Mouse (Mus musculus): ENCODE measurements around the gene Stk31.
"Not testable (repeated sequence)": the region's sequence is repeated elsewhere in the genome, so short reads cannot be mapped to it uniquely, and the experiment has no call there.

Gene Stk31

GRCm38 (mm10) chr6:49395316-49395715, at the start of gene Stk31:
Stk31 (plus strand) TSS chr6:49395604.
- DNase-seq (ENCODE audit: low read depth, low spot score) = no peak

DNA sequence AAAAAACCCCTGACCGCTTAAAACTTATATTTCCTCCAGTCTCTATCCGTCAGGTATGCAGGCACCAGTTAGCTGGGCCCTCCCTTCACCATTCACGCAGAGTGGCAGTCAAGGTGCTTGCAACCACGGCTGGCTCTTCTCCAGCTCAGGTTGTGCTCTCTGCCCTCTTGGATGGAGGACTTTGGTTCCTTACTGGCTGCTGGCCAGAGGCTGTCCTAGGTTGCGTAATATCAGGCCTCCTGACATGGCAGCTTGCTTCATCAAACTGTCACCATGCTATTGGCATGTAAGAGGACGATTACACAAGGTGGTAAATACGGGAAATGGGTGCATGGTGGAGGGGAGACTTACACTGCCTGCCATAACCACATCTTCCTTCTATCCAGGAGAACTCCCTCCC, 45.6 kb upstream of the Stk31 start:
- no peak for DNase-seq (ENCODE audit: low read depth, low spot score)

DNA sequence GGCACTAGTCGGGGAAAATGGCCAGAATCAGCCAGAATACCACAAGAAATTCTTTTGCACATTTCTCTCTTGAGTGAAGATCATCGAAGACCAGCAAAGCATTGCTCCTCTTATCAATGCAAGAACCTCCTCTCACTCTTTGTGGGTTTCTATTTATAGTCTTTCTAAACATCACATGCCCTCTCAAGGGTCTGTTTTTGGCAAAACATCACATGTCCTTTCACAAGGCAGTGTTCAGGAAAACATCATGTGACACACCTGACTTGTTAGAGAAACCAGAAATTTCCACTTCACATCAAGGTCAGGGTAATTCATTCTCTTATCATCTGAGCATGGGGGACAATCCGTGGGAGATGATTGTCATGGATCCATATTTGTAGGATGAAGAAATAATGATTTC, 40.8 kb upstream of the Stk31 start:
- DNase-seq (ENCODE audit: low read depth, low spot score) = no peak

DNA sequence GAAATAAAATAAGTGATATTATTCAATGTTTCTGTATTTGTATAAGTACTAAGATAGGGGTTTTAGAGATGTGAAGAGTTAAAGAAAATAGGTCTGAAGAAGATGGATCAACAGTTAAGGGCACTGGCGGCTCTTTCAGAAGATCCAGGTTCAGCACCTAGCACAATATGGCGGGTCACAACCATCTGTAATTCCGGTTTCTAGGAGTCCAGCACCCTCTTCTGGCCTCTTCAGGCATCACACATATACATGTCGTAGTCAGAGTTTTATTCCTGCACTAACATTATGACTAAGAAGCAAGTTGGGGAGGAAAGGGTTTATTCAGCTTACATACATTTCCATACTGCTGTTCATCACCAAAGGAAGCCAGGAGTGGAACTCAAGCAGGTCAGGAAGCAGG, 40.2 kb upstream of the Stk31 start:
- DNase-seq (ENCODE audit: low read depth, low spot score) = no peak

GRCm38 (mm10) chr6:49360420-49360819, 35.0 kb upstream of the Stk31 start:
- DNase-seq (ENCODE audit: low read depth, low spot score) = no peak

DNA sequence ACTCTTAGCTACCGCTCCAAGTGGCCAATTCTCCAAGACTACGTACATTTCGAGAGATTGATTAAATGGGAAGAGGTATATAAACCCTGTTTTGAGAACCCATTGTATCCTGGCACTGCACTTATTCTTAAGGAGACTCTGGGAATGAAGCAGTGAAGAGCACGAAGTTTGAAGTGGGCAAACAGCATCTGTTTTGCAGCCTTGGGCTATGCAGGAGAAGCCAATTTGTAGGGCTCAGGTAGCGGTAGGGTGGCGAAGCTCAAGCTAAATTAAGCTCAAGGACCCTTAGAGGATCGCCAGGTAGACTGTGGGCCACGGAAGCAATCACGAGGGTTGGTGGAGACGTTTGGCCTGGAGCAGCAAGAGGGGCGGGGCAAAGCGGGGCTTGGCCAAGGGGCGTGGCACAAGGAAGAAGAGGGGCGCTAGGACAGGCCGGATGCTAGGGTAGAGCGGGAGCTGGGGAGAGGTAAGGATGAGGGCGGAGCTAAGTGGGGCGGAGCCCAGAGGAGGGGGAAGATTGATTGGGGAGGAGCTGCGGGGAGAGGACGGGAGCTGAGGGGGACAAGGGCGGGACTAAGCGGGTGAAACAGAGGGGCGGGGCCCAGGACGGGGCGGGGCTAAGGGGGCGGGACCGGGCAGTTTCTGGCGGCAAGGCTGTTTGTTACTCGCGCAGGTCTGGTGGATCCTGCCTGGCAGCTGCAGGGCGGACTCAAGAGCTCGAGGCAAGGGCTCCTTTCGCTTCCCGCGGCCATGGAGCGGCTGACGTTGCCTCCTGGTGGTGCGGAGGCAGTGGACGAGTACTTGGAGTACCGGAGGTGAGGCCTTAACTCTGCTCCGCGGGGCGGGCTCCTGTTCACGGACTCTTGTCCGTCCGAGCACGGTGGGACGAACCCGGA, 28.0 kb upstream of the Stk31 start, which contains the start of gene Fam221a:
TSS of gene Fam221a (plus strand) at position 581 of the 896 bp plus-strand sequence.
- peak; percentile 74 for DNase-seq (ENCODE audit: low read depth, low spot score)

GRCm38 (mm10) chr6:49368212-49368611, 27.2 kb upstream of the Stk31 start:
- DNase-seq (ENCODE audit: low read depth, low spot score) = no peak

- DNase-seq (ENCODE audit: low read depth, low spot score) = no peak
Measured at GRCm38 (mm10) chr6:49372705-49373104, 22.7 kb upstream of the Stk31 start.

- no peak for DNase-seq (ENCODE audit: low read depth, low spot score)
Measured at GRCm38 (mm10) chr6:49373943-49374342, 21.5 kb upstream of the Stk31 start.

DNA sequence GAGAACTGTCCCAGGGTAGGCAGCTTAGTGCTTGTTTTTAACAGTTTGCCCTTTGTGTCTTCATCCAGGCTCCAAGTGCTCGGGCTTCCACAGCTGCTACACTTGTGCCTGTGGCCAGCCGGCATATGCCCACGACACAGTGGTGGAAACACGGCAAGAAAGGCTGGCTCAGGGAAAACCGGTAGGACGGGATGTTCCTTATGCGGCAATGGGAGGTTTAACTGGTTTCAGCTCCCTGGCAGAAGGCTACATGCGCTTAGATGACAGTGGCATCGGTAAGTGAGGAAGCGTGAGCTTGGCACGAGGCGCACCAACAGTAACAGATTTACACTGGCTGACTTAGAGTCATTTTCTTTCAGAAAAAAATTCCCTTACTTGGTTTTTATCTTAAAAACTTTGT, 17.1 kb upstream of the Stk31 start:
- no peak for DNase-seq (ENCODE audit: low read depth, low spot score)

- no peak for DNase-seq (ENCODE audit: low read depth, low spot score)
Measured at GRCm38 (mm10) chr6:49394276-49394675, 1.1 kb upstream of the Stk31 start.

DNA sequence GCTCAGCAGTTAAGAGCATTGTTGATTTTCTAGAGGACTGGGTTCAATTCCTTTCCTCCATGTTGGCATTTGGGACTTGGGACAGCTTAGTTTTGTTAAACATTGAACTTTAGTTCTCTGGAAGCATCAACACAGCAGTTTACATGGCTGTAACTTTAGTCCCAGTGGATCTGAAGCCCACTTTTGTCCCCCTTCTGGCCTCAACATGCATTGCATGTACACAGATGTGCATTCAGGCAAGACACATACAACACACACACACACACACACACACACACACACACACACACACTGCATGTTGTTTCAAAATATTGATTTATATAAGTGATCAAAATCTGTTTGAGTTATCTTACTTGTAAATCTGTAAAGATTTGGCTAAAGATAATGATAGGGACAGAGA, 2.1 kb downstream of the Stk31 start:
- DNase-seq (ENCODE audit: low read depth, low spot score) = no peak

- DNase-seq (ENCODE audit: low read depth, low spot score) = no peak
Measured at GRCm38 (mm10) chr6:49398365-49398764, 3.0 kb downstream of the Stk31 start.

GRCm38 (mm10) chr6:49410830-49411229, 15.4 kb downstream of the Stk31 start:
- no peak for DNase-seq (ENCODE audit: low read depth, low spot score)

- DNase-seq (ENCODE audit: low read depth, low spot score) = not testable (repeated sequence)
Measured at GRCm38 (mm10) chr6:49412967-49413366, 17.6 kb downstream of the Stk31 start.

GRCm38 (mm10) chr6:49415971-49416370, 20.6 kb downstream of the Stk31 start:
- no peak for DNase-seq (ENCODE audit: low read depth, low spot score)

DNA sequence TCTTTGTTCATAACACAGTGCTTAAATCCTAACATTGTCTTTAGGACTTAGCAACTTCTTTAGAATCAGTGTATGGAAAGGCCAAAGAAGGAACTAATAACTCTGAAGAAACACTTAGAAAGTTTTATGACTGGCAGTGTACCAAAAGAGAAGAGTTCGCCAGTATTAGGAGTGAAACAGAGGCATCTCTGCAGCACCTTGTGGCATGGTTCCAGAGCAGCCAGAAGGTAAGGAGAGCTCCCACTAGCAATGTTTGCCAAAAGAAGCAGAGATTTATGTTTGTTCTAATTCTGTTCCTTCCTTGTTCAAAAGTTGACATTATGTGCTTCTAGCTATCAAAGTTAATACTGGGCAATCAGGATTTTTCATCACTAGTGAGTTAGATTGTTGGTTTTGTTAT, 41.9 kb downstream of the Stk31 start:
- no peak for DNase-seq (ENCODE audit: low read depth, low spot score)

- DNase-seq (ENCODE audit: low read depth, low spot score) = no peak
Measured at GRCm38 (mm10) chr6:49458112-49458511, 62.7 kb downstream of the Stk31 start.

DNA sequence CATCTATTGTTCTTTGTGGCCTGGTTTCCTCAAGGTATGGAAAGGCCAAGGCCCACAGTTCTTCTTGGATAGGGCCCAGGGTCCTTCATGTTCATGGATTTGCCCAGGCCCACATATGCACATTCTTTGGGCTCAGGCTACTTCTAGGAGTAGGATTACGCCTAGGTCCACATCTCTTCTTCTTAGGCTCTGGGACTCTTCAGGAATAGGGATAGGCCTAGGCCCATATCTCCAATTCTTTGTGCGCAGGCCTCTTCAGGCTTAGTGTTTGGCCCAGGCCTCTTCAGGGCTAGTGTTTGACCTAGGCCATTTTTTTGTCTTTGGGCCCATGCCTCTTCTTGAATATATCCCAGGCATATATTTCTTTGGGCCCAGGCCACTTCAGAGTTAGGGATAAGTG, 87.8 kb downstream of the Stk31 start:
- DNase-seq (ENCODE audit: low read depth, low spot score) = no peak

- DNase-seq (ENCODE audit: low read depth, low spot score) = no peak
Measured at GRCm38 (mm10) chr6:49491526-49491925, 96.1 kb downstream of the Stk31 start.

- no peak for DNase-seq (ENCODE audit: low read depth, low spot score)
Measured at GRCm38 (mm10) chr6:49519053-49519452, 123.6 kb downstream of the Stk31 start.
